In genomic region chr16:8663022-8663421, GRCm38 (mm10) we compare ENCODE assay signal across 14 mouse cellular contexts. TPM values are rescaled to one million over a fixed set of nuclear protein-coding genes. Genes with fewer than 3 reads are reported as not detected.
DNase-seq lines count a peak whose midpoint lies in the region; ATAC-seq and TF ChIP-seq lines count a peak whose summit lies in the region.
"Had no signal": no experiment of that assay in that cellular context is flagged by ENCODE, and none has a peak within 500 bp of the region (broad histone marks: within the 10 kb centered on the region; RNA-seq: fewer than 3 reads in every experiment).

No protein-coding gene starts in this region.

- H3K27me3 ChIP-seq in hindbrain, embryonic 15.5 days = no peaks in the 10 kb centered on the region
- H3K27me3 ChIP-seq in hindbrain, embryonic 12.5 days = no peaks in the 10 kb centered on the region
- H3K27me3 ChIP-seq in liver, embryonic 12.5 days (replicated peaks) = no peaks in the 10 kb centered on the region
- no peaks in the 10 kb centered on the region for H3K27me3 ChIP-seq in liver, embryonic 11.5 days (replicated peaks; ENCODE audit: control insufficient read depth, insufficient read depth, low read length)
- H3K27me3 ChIP-seq in liver, postnatal 0 days (ENCODE audit: insufficient read depth, low read length) = no peaks in the 10 kb centered on the region
- H3K27me3 ChIP-seq: midbrain, embryonic 13.5 days had no signal

- no peak overlapping the region for H3K4me2 ChIP-seq in hindbrain, embryonic 15.5 days
- H3K4me2 ChIP-seq in hindbrain, embryonic 12.5 days (replicated peaks) = no peak overlapping the region
- H3K4me2 ChIP-seq in liver, embryonic 12.5 days = no peak overlapping the region
- H3K4me2 ChIP-seq in liver, embryonic 11.5 days = no peak overlapping the region
- no peak overlapping the region for H3K4me2 ChIP-seq in liver, postnatal 0 days (ENCODE audit: low read depth, low read length)
- H3K4me2 ChIP-seq: midbrain, embryonic 13.5 days had no signal

- TF ChIP-seq EP300 in liver, postnatal 0 days (IDR thresholded peaks at IDR 0.05; ENCODE audit: low read depth) = no peak

- TF ChIP-seq CTCF in liver, postnatal 0 days (IDR thresholded peaks at IDR 0.05; ENCODE audit: low read depth) = no peak

- H3K4me3 ChIP-seq in hindbrain, embryonic 15.5 days = no peak overlapping the region
- no peak overlapping the region for H3K4me3 ChIP-seq in hindbrain, embryonic 12.5 days
- no peak overlapping the region for H3K4me3 ChIP-seq in liver, embryonic 12.5 days
- no peak overlapping the region for H3K4me3 ChIP-seq in liver, embryonic 11.5 days (ENCODE audit: low read depth, low read length)
- no peak overlapping the region for H3K4me3 ChIP-seq in brown adipose tissue, adult 24 weeks (ENCODE audit: insufficient read depth, low read depth, low read length)
- no peak overlapping the region for H3K4me3 ChIP-seq in liver, postnatal 0 days (ENCODE audit: low read depth, low read length)
- H3K4me3 ChIP-seq: embryonic facial prominence, embryonic 10.5 days; erythroblast, embryonic 14.5 days; gastrocnemius, adult 2 months; midbrain, embryonic 13.5 days had no signal

- H3K9ac ChIP-seq in hindbrain, embryonic 15.5 days = no peak overlapping the region
- H3K9ac ChIP-seq in hindbrain, embryonic 12.5 days = no peak overlapping the region
- 0 out of 2 replicates have a peak overlapping the region, but pooled peaks have one; percentile 8 for H3K9ac ChIP-seq in liver, embryonic 12.5 days
- H3K9ac ChIP-seq in liver, embryonic 11.5 days (ENCODE audit: low read depth, low read length) = no peak overlapping the region
- H3K9ac ChIP-seq in liver, postnatal 0 days (replicated peaks) = no peak overlapping the region
- H3K9ac ChIP-seq: midbrain, embryonic 13.5 days had no signal

- H3K36me3 ChIP-seq in hindbrain, embryonic 15.5 days = peaks cover 42% of the 10 kb centered on the region
- H3K36me3 ChIP-seq in hindbrain, embryonic 12.5 days = peaks cover 60% of the 10 kb centered on the region
- H3K36me3 ChIP-seq in liver, embryonic 12.5 days = peaks cover 77% of the 10 kb centered on the region
- H3K36me3 ChIP-seq in liver, embryonic 11.5 days (ENCODE audit: control insufficient read depth, insufficient read depth, low read length) = peaks cover 12% of the 10 kb centered on the region
- peaks cover 76% of the 10 kb centered on the region for H3K36me3 ChIP-seq in liver, postnatal 0 days (replicated peaks; ENCODE audit: insufficient read depth, low read length)

- 0 out of 2 replicates have a peak overlapping the region, but pooled peaks have one; percentile 43 for H3K27ac ChIP-seq in hindbrain, embryonic 15.5 days (replicated peaks)
- no peak overlapping the region for H3K27ac ChIP-seq in hindbrain, embryonic 12.5 days
- H3K27ac ChIP-seq in liver, embryonic 12.5 days = no peak overlapping the region
- H3K27ac ChIP-seq in liver, embryonic 11.5 days (ENCODE audit: low read depth, low read length) = no peak overlapping the region
- H3K27ac ChIP-seq in brown adipose tissue, adult 24 weeks (replicated peaks; ENCODE audit: low read depth, low read length) = peak overlapping the region; percentile 55
- no peak overlapping the region for H3K27ac ChIP-seq in liver, postnatal 0 days (ENCODE audit: low read depth)
- H3K27ac ChIP-seq: embryonic facial prominence, embryonic 10.5 days; midbrain, embryonic 13.5 days had no signal

- H3K4me1 ChIP-seq in hindbrain, embryonic 15.5 days (replicated peaks) = peaks cover 34% of the 10 kb centered on the region
- peaks cover 31% of the 10 kb centered on the region for H3K4me1 ChIP-seq in hindbrain, embryonic 12.5 days
- H3K4me1 ChIP-seq in liver, embryonic 12.5 days = peaks cover 61% of the 10 kb centered on the region
- H3K4me1 ChIP-seq in liver, embryonic 11.5 days (replicated peaks; ENCODE audit: control insufficient read depth, insufficient read depth, low read length) = peaks cover 20% of the 10 kb centered on the region
- peaks cover 63% of the 10 kb centered on the region for H3K4me1 ChIP-seq in brown adipose tissue, adult 24 weeks (ENCODE audit: control insufficient read depth, insufficient read depth, insufficient read length, low read length)
- H3K4me1 ChIP-seq in liver, postnatal 0 days (ENCODE audit: insufficient read depth) = peaks cover 24% of the 10 kb centered on the region

- 84% methylated on average over 2 of the region's 2 CpGs for WGBS in hindbrain, embryonic 15.5 days
- 83% methylated on average over 2 of the region's 2 CpGs for WGBS in hindbrain, embryonic 12.5 days
- 0% methylated on average over 1 of the region's 2 CpGs for WGBS in liver, embryonic 12.5 days (ENCODE audit: insufficient replicate concordance)
- 53% methylated on average over 2 of the region's 2 CpGs for WGBS in liver, embryonic 11.5 days
- 55% methylated on average over 2 of the region's 2 CpGs for WGBS in liver, postnatal 0 days (ENCODE audit: insufficient replicate concordance)

- no peak for DNase-seq in liver, embryonic 11.5 days (ENCODE audit: low spot score)
- DNase-seq in liver, postnatal 0 days = no peak
- no peak for DNase-seq in urinary bladder, adult 2 months (ENCODE audit: low spot score)
- DNase-seq: cerebellum, postnatal 25 days had no signal

- ATAC-seq in hindbrain, embryonic 15.5 days (ENCODE audit: low FRiP score, low read depth) = no peak
- ATAC-seq in hindbrain, embryonic 12.5 days (ENCODE audit: low FRiP score) = no peak
- ATAC-seq in liver, embryonic 12.5 days = no peak
- ATAC-seq in liver, embryonic 11.5 days (replicated peaks; ENCODE audit: low FRiP score) = no peak
- 0 out of 2 replicates have a peak, but pooled peaks have one; percentile 4 for ATAC-seq in liver, postnatal 0 days
- ATAC-seq: forebrain, embryonic 16.5 days; midbrain, embryonic 13.5 days had no signal

- no peaks in the 10 kb centered on the region for H3K9me3 ChIP-seq in hindbrain, embryonic 15.5 days
- H3K9me3 ChIP-seq in hindbrain, embryonic 12.5 days (replicated peaks) = no peaks in the 10 kb centered on the region
- no peaks in the 10 kb centered on the region for H3K9me3 ChIP-seq in liver, embryonic 12.5 days (replicated peaks)
- no peaks in the 10 kb centered on the region for H3K9me3 ChIP-seq in liver, embryonic 11.5 days (ENCODE audit: control insufficient read depth, low read length)
- H3K9me3 ChIP-seq in liver, postnatal 0 days (ENCODE audit: low read length) = no peaks in the 10 kb centered on the region
- H3K9me3 ChIP-seq: embryonic facial prominence, embryonic 10.5 days; midbrain, embryonic 13.5 days had no signal

RNA-seq across cellular contexts. Expression of gene Carhsp1, which starts 8.9 kb away (rescaled TPM):
- polyA plus RNA-seq in hindbrain, embryonic 15.5 days (2015; fragmentation: Nextera tagmentation; extraction: Ambion mirVana) = 171 and 178 TPM in 2 replicates
- polyA plus RNA-seq in hindbrain, embryonic 12.5 days (2016; fragmentation: Nextera tagmentation; extraction: Ambion mirVana) = 229 and 234 TPM in 2 replicates
- 55.7 and 56.5 TPM in 2 replicates for polyA plus RNA-seq in liver, embryonic 12.5 days (2016; fragmentation: Nextera tagmentation; extraction: Ambion mirVana)
- 24.9 and 25.4 TPM in 2 replicates for polyA plus RNA-seq in liver, embryonic 11.5 days (2014; fragmentation: Nextera tagmentation; extraction: Ambion mirVana)
- polyA plus RNA-seq in brown adipose tissue, adult 24 weeks (2012; ENCODE audit: insufficient read depth, insufficient read length, missing spikeins) = 88.4 and 130 TPM in 2 replicates
- polyA plus RNA-seq in liver, postnatal 0 days (2015; fragmentation: Nextera tagmentation; extraction: Ambion mirVana) = 65.4 and 71.2 TPM in 2 replicates
- polyA plus RNA-seq in urinary bladder, adult 2 months (2012; rRNA removed) = 43.5 and 49.9 TPM in 2 replicates

RNA-seq across cellular contexts. Expression of gene Gm5767, which starts 17.5 kb away (rescaled TPM):
- polyA plus RNA-seq in hindbrain, embryonic 15.5 days (2015; fragmentation: Nextera tagmentation; extraction: Ambion mirVana) = not detected in 2 replicates
- polyA plus RNA-seq in hindbrain, embryonic 12.5 days (2016; fragmentation: Nextera tagmentation; extraction: Ambion mirVana) = not detected in 2 replicates
- polyA plus RNA-seq in liver, embryonic 12.5 days (2016; fragmentation: Nextera tagmentation; extraction: Ambion mirVana) = not detected in 2 replicates
- not detected in 2 replicates for polyA plus RNA-seq in liver, embryonic 11.5 days (2014; fragmentation: Nextera tagmentation; extraction: Ambion mirVana)
- polyA plus RNA-seq in brown adipose tissue, adult 24 weeks (2012; ENCODE audit: insufficient read depth, insufficient read length, missing spikeins) = not detected in 2 replicates
- polyA plus RNA-seq in liver, postnatal 0 days (2015; fragmentation: Nextera tagmentation; extraction: Ambion mirVana) = 0.43 TPM in 1 of 2 replicates, not detected in the other
- not detected in 2 replicates for polyA plus RNA-seq in urinary bladder, adult 2 months (2012; rRNA removed)
- polyA plus RNA-seq: embryonic facial prominence, embryonic 10.5 days; erythroblast, embryonic 14.5 days; forebrain, embryonic 16.5 days; limb, embryonic 11.5 days; midbrain, embryonic 13.5 days had no signal

RNA-seq across cellular contexts. Expression of gene Tmem186, which starts 25.5 kb away (rescaled TPM):
- 20.2 and 22.0 TPM in 2 replicates for polyA plus RNA-seq in hindbrain, embryonic 15.5 days (2015; fragmentation: Nextera tagmentation; extraction: Ambion mirVana)
- 22.6 and 23.0 TPM in 2 replicates for polyA plus RNA-seq in hindbrain, embryonic 12.5 days (2016; fragmentation: Nextera tagmentation; extraction: Ambion mirVana)
- polyA plus RNA-seq in liver, embryonic 12.5 days (2016; fragmentation: Nextera tagmentation; extraction: Ambion mirVana) = 12.9 and 14.2 TPM in 2 replicates
- 16.4 and 19.4 TPM in 2 replicates for polyA plus RNA-seq in liver, embryonic 11.5 days (2014; fragmentation: Nextera tagmentation; extraction: Ambion mirVana)
- 16.5 and 19.7 TPM in 2 replicates for polyA plus RNA-seq in brown adipose tissue, adult 24 weeks (2012; ENCODE audit: insufficient read depth, insufficient read length, missing spikeins)
- 6.2 and 7.0 TPM in 2 replicates for polyA plus RNA-seq in liver, postnatal 0 days (2015; fragmentation: Nextera tagmentation; extraction: Ambion mirVana)
- polyA plus RNA-seq in urinary bladder, adult 2 months (2012; rRNA removed) = 12.3 and 13.7 TPM in 2 replicates

RNA-seq across cellular contexts. Expression of gene Pmm2, which starts 25.5 kb away (rescaled TPM):
- 39.0 and 39.7 TPM in 2 replicates for polyA plus RNA-seq in hindbrain, embryonic 15.5 days (2015; fragmentation: Nextera tagmentation; extraction: Ambion mirVana)
- polyA plus RNA-seq in hindbrain, embryonic 12.5 days (2016; fragmentation: Nextera tagmentation; extraction: Ambion mirVana) = 49.6 and 51.0 TPM in 2 replicates
- 41.6 and 42.4 TPM in 2 replicates for polyA plus RNA-seq in liver, embryonic 12.5 days (2016; fragmentation: Nextera tagmentation; extraction: Ambion mirVana)
- polyA plus RNA-seq in liver, embryonic 11.5 days (2014; fragmentation: Nextera tagmentation; extraction: Ambion mirVana) = 52.9 and 55.8 TPM in 2 replicates
- 61.6 and 62.0 TPM in 2 replicates for polyA plus RNA-seq in brown adipose tissue, adult 24 weeks (2012; ENCODE audit: insufficient read depth, insufficient read length, missing spikeins)
- polyA plus RNA-seq in liver, postnatal 0 days (2015; fragmentation: Nextera tagmentation; extraction: Ambion mirVana) = 37.2 and 38.0 TPM in 2 replicates
- 51.1 and 52.1 TPM in 2 replicates for polyA plus RNA-seq in urinary bladder, adult 2 months (2012; rRNA removed)

Comparison
In these comparisons a context has a peak if more than half of its experiments do, and no peak if none do; other contexts are left out.
1. H3K27ac ChIP-seq: peak in hindbrain, embryonic 15.5 days (single experiment) and brown adipose tissue, adult 24 weeks (single experiment); none in hindbrain, embryonic 12.5 days (single experiment), liver, embryonic 12.5 days (single experiment), liver, embryonic 11.5 days (single experiment) and liver, postnatal 0 days (single experiment).